Mouse (Mus musculus): ENCODE measurements around the gene Fbxo45. TPM values are rescaled to one million over a fixed set of nuclear protein-coding genes. Genes with fewer than 3 reads are reported as not detected.
A peak's percentile ranks its signal among the peaks of the same experiment; 100 is the strongest.

The Fbxo45 gene
- polyA plus RNA-seq, 2 experiments = 4.0 to 5.1 TPM

DNA sequence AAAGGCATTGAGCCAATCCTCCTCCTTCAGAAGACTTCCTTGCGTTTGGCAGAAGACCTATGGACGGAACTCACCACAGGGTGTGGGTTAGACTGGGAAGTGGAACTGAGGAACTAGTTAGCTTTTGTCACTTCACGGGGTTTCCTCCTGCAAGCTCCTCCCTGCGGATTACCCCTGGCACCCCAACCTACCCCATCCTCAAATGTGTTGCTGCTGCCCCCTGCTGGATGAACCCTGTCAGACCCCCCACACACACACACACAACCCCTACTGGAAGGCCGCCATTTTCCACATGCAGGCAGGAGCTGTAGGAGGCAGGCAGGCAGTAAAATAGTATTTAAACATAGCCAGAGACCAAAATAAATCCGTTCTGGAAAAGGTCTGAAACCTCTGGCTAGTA is 44.3 kb downstream of the Fbxo45 start:
- Histone ChIP-seq H3K27me3 (ENCODE audit: control insufficient read depth, insufficient read depth, low read length) (no peaks in the 10 kb centered on the region), H3K4me1 (replicated peaks; ENCODE audit: control insufficient read depth in 2 of 2, insufficient read depth in 2 of 2, low read length in 1 of 2) (no peaks in the 10 kb centered on the region), H3K4me2 (ENCODE audit: low read depth) (no peak overlapping the region), H3K9me3 (ENCODE audit: control insufficient read depth, low read length) (no peaks in the 10 kb centered on the region), H3K9ac (replicated peaks) (no peak overlapping the region), H3K36me3 (replicated peaks; ENCODE audit: control insufficient read depth, insufficient read depth, low read depth) (no peaks in the 10 kb centered on the region), H3K4me3 (ENCODE audit: insufficient read depth in 1 of 2, low read depth in 2 of 2, low read length in 2 of 2) (no peak overlapping the region), H3K27ac (no peak overlapping the region)
- peak; percentile 53; the same call in 1 of the 2 replicates for ATAC-seq (ENCODE audit: insufficient read depth)
- peak; percentile 43 to 50 (median 43) for DNase-seq (ENCODE audit: low read depth in 3 of 3, low spot score in 3 of 3)
- TF ChIP-seq EP300 (IDR thresholded peaks at IDR 0.05; ENCODE audit: low read depth) (no peak), CTCF (IDR thresholded peaks at IDR 0.05; ENCODE audit: low read depth) (peak; percentile 89)
- 25% methylated on average over 6 of the region's 6 CpGs for WGBS (ENCODE audit: insufficient replicate concordance)

GRCm38 (mm10) chr16:32201004-32201325 is 46.0 kb downstream of the Fbxo45 start:
- Histone ChIP-seq H3K4me3 (ENCODE audit: insufficient read depth in 1 of 2, low read depth in 2 of 2, low read length in 2 of 2) (peak overlapping the region in 1 of 2 experiments; percentile 39; a peak in 2 of 4 replicates), H3K9me3 (ENCODE audit: control insufficient read depth, low read length) (no peaks in the 10 kb centered on the region), H3K9ac (replicated peaks) (0 out of 2 replicates have a peak overlapping the region, but pooled peaks have one; percentile 13), H3K27me3 (ENCODE audit: control insufficient read depth, insufficient read depth, low read length) (no peaks in the 10 kb centered on the region), H3K4me1 (replicated peaks; ENCODE audit: control insufficient read depth in 2 of 2, insufficient read depth in 2 of 2, low read length in 1 of 2) (no peaks in the 10 kb centered on the region), H3K36me3 (replicated peaks; ENCODE audit: control insufficient read depth, insufficient read depth, low read depth) (no peaks in the 10 kb centered on the region), H3K4me2 (ENCODE audit: low read depth) (peak overlapping the region; percentile 11; the same call in 1 of the 2 replicates), H3K27ac (no peak overlapping the region)
- ATAC-seq (ENCODE audit: insufficient read depth) = no peak
- TF ChIP-seq EP300 (IDR thresholded peaks at IDR 0.05; ENCODE audit: low read depth) (no peak), CTCF (IDR thresholded peaks at IDR 0.05; ENCODE audit: low read depth) (no peak)
- WGBS (ENCODE audit: insufficient replicate concordance) = 72% methylated on average over 9 of the region's 9 CpGs
- no peak for DNase-seq (ENCODE audit: low read depth in 3 of 3, low spot score in 3 of 3)

DNA sequence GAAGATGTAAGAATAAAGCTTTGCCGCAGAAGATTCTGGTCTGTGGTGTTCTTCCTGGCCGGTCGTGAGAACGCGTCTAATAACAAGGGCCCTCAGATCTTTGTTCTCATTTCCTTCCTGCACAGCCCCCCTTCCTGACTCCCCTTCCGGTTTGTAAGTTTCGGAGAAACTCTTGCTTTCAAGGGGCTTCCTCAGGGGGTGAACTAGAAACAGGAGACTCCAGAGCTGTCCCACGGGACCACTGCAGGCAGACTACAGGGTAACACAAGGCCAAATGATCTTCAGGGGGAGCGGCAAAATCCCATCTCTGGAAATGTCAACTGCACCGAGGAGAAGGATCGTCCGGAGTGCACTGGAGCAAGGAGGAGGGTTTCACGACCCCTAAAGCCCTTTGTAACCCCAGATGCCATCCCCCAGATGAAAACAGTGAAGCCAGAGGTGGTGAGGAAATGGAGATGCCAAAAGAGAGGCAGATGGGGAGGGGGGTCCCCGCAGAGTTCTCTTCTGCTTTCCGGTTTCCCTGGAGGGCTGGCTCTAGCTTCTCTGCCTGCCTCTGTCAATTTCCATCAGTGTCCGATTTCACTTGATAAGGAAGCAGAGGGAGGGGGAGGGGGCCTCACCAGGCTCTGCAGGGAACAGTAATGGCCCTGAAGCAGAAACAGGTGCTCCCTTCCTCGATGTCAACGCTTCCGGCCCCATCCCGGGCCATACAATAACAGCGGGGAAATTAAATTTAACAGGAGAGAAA is 46.5 kb downstream of the Fbxo45 start:
- no peak for DNase-seq (ENCODE audit: low read depth in 3 of 3, low spot score in 3 of 3)
- no peaks in the 10 kb centered on the region for H3K36me3 ChIP-seq (replicated peaks; ENCODE audit: control insufficient read depth, insufficient read depth, low read depth)
- H3K4me3 ChIP-seq (ENCODE audit: insufficient read depth in 1 of 2, low read depth in 2 of 2, low read length in 2 of 2) = peak overlapping the region; percentile 39 to 56
- ATAC-seq (ENCODE audit: insufficient read depth) = no peak
- TF ChIP-seq CTCF (IDR thresholded peaks at IDR 0.05; ENCODE audit: low read depth) (no peak), EP300 (IDR thresholded peaks at IDR 0.05; ENCODE audit: low read depth) (no peak)
- WGBS (ENCODE audit: insufficient replicate concordance) = 64% methylated on average over 21 of the region's 21 CpGs
- H3K4me1 ChIP-seq (replicated peaks; ENCODE audit: control insufficient read depth in 2 of 2, insufficient read depth in 2 of 2, low read length in 1 of 2) = no peaks in the 10 kb centered on the region
- no peaks in the 10 kb centered on the region for H3K27me3 ChIP-seq (ENCODE audit: control insufficient read depth, insufficient read depth, low read length)
- H3K9me3 ChIP-seq (ENCODE audit: control insufficient read depth, low read length) = no peaks in the 10 kb centered on the region
- H3K9ac ChIP-seq (replicated peaks) = peak overlapping the region; percentile 42; the same call in 1 of the 2 replicates
- H3K4me2 ChIP-seq (ENCODE audit: low read depth) = peak overlapping the region; percentile 11; the same call in 1 of the 2 replicates
- H3K27ac ChIP-seq = no peak overlapping the region

- H3K4me2 ChIP-seq (ENCODE audit: low read depth) = peak overlapping the region; percentile 49
- DNase-seq (ENCODE audit: low read depth in 3 of 3, low spot score in 3 of 3) = peak in 1 of 3 experiments; percentile 33
- H3K27me3 ChIP-seq (ENCODE audit: control insufficient read depth, insufficient read depth, low read length) = no peaks in the 10 kb centered on the region
- no peaks in the 10 kb centered on the region for H3K36me3 ChIP-seq (replicated peaks; ENCODE audit: control insufficient read depth, insufficient read depth, low read depth)
- no peak overlapping the region for H3K27ac ChIP-seq
- peak overlapping the region; percentile 28 for H3K9ac ChIP-seq (replicated peaks)
- H3K4me1 ChIP-seq (replicated peaks; ENCODE audit: control insufficient read depth in 2 of 2, insufficient read depth in 2 of 2, low read length in 1 of 2) = peaks cover 0 to 3% of the 10 kb centered on the region in 2 experiments; a peak in 2 of 4 replicates
- peak overlapping the region in 1 of 2 experiments; percentile 5; a peak in 2 of 4 replicates for H3K4me3 ChIP-seq (ENCODE audit: insufficient read depth in 1 of 2, low read depth in 2 of 2, low read length in 2 of 2)
- no peak for TF ChIP-seq EP300 (IDR thresholded peaks at IDR 0.05; ENCODE audit: low read depth)
- TF ChIP-seq CTCF (IDR thresholded peaks at IDR 0.05; ENCODE audit: low read depth) = no peak
- no peak for ATAC-seq (ENCODE audit: insufficient read depth)
- 7% methylated on average over 12 of the region's 12 CpGs for WGBS (ENCODE audit: insufficient replicate concordance)
- H3K9me3 ChIP-seq (ENCODE audit: control insufficient read depth, low read length) = no peaks in the 10 kb centered on the region
These were observed 56.9 kb downstream of the Fbxo45 start for GRCm38 (mm10) chr16:32190011-32190441.

- 18% methylated on average over 6 of the region's 6 CpGs for WGBS (ENCODE audit: insufficient replicate concordance)
- no peak for DNase-seq (ENCODE audit: low read depth in 3 of 3, low spot score in 3 of 3)
- no peaks in the 10 kb centered on the region for H3K27me3 ChIP-seq (ENCODE audit: control insufficient read depth, insufficient read depth, low read length)
- H3K36me3 ChIP-seq (replicated peaks; ENCODE audit: control insufficient read depth, insufficient read depth, low read depth) = no peaks in the 10 kb centered on the region
- peak overlapping the region; percentile 49; the same call in 1 of the 2 replicates for H3K4me2 ChIP-seq (ENCODE audit: low read depth)
- no peak overlapping the region for H3K9ac ChIP-seq (replicated peaks)
- no peaks in the 10 kb centered on the region for H3K9me3 ChIP-seq (ENCODE audit: control insufficient read depth, low read length)
- no peak overlapping the region for H3K4me3 ChIP-seq (ENCODE audit: insufficient read depth in 1 of 2, low read depth in 2 of 2, low read length in 2 of 2)
- TF ChIP-seq EP300 (IDR thresholded peaks at IDR 0.05; ENCODE audit: low read depth) (no peak), CTCF (IDR thresholded peaks at IDR 0.05; ENCODE audit: low read depth) (no peak)
- H3K27ac ChIP-seq = no peak overlapping the region
- no peak for ATAC-seq (ENCODE audit: insufficient read depth)
- H3K4me1 ChIP-seq (replicated peaks; ENCODE audit: control insufficient read depth in 2 of 2, insufficient read depth in 2 of 2, low read length in 1 of 2) = peaks cover 0 to 3% of the 10 kb centered on the region in 2 experiments; a peak in 2 of 4 replicates
These were observed 57.8 kb downstream of the Fbxo45 start for GRCm38 (mm10) chr16:32189109-32189508.

Data from liver, embryonic 14.5 days (tissue).